Mouse (Mus musculus): ENCODE measurements around the gene Sdf2.
A peak's percentile ranks its signal among the peaks of the same experiment; 100 is the strongest.

Sdf2 gene

GRCm38 (mm10) chr11:78245627-78246317, at the start of gene Sdf2, which contains the start of gene Supt6:
Sdf2 (plus strand) TSS chr11:78245746.
Supt6 (minus strand) TSS chr11:78245987.
- peak; percentile 65 to 82 for DNase-seq

DNA sequence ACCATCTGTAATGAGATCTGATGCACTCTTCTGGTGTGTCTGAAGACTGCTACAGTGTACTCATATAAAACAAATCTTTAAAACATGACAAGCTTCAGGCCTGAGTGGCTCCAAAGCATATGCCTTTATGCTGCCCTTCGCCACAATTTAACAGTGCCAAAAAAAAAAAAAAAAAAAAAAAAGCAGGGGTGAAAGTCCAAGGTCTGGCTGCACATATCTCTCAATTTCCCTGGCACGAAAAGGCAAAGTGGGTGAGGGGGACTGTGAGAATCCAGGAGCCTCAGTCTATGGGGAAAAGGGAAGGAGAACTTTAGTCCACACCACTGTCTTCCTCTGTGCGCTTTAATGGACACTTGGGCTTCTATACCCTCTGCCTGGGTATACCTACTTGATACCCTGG, 43.2 kb upstream of the Sdf2 start:
- no peak for DNase-seq

GRCm38 (mm10) chr11:78204287-78204686, 41.3 kb upstream of the Sdf2 start:
- no peak for DNase-seq

GRCm38 (mm10) chr11:78205361-78206206, 40.0 kb upstream of the Sdf2 start:
- DNase-seq, result no peak

DNA sequence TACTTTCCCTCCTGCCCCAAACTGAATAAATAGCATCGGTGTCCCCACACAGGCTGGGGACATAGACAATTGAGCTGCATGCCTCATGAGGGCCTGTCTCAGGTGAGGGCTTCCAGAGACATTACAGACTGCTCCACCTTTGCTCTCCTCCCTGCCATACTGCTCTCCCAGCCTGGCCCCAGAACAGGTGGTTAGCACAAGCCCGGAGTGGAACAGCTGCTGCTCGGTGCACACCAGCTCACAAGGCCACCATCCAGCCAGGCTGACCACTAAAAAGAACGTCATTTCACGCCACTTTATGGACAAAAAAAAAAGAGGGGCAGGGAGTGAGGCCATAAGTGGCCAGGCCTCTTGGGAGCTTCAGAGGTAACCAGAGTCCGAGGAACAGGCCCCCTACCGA, 38.4 kb upstream of the Sdf2 start:
- DNase-seq, result no peak

DNA sequence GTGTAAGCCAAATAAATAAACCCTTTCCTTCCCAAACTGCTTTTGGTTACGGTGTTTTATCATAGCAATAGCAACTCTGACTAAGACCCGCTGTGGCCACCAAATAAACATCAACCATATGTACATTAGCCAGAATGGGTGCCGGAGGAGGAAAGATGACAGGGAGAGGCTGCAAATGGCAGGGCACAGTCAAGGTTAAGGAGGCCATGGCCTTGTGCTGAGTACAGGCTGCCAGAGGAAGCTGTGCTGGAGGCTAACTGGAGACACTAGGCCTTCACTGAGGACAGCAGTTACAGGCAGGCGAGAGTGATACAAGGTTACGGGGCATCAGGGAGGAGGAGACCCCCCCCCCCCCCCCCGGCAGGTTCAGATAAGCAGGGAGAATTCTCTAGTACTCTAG, 35.7 kb upstream of the Sdf2 start:
- DNase-seq, result no peak

GRCm38 (mm10) chr11:78210615-78211014, 34.9 kb upstream of the Sdf2 start:
- DNase-seq, result no peak

DNA sequence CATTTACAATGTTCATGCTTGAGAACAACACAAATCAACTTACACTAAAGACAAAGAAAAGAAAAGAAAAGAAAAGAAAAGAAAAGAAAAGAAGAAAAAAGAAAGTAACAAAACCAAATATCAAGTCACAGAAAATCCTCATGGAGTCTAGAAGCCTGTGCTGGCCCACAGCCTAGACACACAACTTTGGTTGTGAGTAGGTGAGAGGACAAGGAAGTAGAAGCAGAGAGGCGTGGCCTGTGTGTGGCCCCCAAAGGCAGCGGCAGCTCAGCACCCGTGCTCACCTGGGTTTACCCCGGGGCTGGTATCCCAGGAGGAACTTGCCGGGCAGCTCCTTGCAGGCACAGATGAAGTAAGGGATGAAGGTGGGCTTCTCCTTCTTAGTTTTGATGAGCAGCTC, 34.0 kb upstream of the Sdf2 start:
- DNase-seq, result no peak

GRCm38 (mm10) chr11:78213086-78213817, 32.3 kb upstream of the Sdf2 start:
- DNase-seq, result peak in 1 of 2 experiments; percentile 19

DNA sequence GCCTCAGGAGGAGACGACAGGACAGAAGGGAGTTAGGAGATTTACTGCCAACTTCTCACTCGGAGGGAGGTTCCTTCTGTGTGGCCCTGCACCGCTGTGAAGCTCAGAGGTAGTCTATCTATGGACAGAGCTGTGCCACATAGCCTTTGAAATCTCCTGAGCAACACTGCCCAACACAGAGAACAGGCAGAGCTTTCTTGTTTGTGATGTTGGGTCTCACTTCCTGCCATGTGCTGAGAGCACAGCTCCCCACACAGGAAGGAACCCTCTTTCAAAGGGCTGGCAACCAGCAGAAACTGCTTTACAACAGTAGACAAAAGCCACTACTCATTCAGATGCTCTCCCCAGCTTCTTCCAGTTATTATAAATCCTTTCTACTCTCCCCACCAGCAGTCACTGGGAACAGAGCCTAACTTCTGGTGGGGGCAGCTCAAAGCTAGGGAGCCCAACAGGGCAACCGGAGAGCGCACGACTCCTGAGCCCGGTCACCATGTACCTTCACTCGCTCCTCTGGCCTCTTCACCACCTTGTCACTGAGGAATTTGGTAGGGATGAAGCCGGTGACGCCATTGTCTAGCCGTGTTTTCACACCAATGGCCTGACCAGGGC, 29.7 kb upstream of the Sdf2 start:
- DNase-seq, result peak in 1 of 2 experiments; percentile 29

GRCm38 (mm10) chr11:78223586-78223985, 22.0 kb upstream of the Sdf2 start:
- no peak for DNase-seq

DNA sequence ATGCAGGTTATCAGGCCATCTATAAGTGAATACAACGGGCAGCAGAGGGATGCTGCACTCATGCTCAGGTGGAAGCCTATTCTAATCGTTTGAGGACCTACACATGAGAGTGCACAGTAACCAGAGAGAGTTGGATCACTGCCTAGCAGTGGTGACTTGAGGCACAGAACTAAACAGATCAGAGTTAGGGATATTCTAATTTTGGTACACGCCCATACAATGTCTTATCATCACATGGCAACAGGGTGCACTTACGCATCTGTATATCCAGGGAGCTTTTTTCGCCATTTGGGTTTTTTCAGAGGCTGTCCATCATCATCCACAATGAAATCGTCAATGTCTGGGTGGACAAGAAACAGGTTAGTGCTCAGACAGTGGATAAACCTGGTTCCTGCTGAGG, 14.0 kb upstream of the Sdf2 start:
- no peak for DNase-seq

DNA sequence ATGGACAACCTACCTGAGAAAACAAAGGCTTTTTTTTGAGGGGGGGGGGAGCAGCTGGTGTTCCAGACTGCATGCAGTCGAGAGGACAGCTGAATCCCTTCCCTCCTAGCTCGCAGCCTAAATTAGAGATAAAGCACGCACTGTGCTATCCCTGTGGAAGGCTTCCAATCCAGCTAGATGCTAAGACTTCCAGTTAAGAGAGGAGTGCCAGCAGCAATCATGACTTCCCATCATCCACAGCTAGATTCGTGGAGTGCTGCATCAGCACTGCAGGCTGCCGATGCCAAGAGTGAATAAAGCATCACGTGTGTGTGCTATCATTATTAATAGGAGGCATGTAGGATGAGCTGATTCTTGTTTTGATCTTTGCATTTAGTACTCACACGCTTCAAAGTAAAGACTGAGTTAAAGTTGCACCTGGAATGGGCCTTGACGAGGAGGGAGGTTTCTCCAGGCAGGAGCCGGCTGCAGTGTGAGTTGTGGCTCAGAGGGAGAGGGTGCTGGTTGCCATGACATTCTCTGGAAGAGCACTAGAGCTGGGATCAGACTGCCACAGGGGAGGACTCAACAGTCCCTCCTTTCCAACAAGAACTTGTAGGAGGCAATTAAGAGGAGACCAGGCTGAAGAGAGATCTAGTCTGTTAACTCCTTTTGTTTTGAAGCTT, 5.2 kb upstream of the Sdf2 start:
- DNase-seq, result no peak

DNA sequence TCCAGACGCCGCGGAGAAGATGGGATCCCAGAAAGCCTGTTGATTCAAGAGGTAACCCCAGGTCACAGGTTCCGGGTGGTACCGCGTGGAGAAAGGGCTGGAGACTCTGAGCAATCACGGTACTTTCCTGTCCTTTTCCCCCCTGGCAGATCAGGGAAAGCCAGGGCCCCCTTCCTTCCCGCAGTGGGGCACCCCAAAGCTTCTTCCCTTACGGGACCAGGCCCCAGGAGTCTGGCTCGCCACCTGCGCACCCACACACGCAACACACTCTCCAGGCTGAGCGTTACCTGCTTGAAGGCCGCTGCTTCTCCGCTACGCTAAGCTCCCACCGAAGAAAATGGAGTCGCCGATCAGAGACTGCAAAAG, 302 bp upstream of the Sdf2 start:
- DNase-seq, result no peak

DNA sequence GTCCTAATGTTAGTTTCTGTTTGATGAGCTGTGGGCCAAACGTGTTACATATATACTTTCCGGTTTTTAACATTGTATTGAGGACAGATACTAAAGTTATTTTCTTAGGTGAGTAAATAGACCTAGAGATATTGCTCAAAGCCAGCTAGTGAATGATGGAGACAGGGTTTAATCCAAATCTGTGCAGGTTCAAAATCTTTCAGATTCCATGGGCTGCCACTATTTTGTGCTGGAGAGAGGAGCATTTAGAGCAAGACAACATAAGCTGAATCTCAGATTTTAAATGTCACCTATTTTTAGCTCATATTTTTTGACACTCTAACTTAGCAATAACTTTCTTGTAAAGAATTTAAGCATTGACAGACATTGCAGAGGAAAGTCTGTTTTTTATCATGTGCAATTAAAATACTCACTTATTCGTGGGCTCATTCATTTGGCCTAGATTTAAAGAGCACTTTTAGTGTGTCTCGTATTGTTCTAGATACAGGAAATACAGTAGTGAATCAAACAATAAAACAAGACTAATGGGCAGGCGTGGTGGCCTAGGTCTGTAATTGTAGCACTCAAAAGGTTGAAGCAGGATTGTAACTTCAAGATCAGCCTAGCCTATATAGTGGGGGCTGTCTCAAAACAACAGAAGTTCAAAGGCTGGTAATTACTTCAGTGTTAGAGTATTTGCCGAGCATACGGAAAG, 919 bp downstream of the Sdf2 start:
- DNase-seq, result no peak

GRCm38 (mm10) chr11:78247012-78247348, 1.4 kb downstream of the Sdf2 start:
- no peak for DNase-seq

DNA sequence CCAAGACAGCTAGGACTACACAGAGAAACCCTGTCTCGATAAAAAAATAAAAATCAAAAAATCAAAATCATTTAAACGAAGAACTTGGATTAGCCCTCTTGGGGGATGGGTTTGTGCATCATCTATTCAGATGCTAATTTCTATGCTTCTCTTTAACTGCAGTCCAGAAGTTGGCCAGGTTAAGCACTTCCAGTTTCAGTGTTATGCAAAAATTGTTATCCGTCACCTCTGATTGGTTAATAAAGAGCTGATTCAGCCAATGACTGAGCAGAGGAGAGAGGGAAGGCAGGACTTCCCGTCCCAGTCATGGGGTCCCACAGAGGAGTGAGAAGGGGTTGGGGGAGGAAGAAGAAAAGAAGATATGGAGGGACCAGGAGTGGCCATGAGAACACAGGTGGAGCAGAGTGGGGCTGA, 2.2 kb downstream of the Sdf2 start:
- no peak for DNase-seq

DNA sequence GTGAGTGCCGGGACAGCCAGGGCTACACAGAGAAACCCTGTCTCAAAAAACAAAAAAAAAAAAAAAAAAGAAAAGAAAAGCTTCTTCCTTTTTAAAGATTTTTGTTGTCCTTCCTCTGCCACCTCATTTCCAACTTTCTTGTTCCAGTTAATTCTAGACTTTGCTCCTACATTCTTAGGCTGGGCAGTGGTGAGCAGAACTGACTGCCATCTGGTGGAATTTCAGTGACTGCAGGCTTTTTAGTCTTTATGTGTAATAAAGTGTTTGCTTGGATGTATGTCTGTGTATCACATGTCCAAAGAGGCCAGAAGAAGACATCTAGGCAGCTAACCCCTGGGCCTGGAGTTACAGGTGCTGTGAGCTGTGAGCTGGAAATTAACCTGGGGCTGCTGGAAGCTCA, 11.1 kb downstream of the Sdf2 start:
- DNase-seq, result no peak

DNA sequence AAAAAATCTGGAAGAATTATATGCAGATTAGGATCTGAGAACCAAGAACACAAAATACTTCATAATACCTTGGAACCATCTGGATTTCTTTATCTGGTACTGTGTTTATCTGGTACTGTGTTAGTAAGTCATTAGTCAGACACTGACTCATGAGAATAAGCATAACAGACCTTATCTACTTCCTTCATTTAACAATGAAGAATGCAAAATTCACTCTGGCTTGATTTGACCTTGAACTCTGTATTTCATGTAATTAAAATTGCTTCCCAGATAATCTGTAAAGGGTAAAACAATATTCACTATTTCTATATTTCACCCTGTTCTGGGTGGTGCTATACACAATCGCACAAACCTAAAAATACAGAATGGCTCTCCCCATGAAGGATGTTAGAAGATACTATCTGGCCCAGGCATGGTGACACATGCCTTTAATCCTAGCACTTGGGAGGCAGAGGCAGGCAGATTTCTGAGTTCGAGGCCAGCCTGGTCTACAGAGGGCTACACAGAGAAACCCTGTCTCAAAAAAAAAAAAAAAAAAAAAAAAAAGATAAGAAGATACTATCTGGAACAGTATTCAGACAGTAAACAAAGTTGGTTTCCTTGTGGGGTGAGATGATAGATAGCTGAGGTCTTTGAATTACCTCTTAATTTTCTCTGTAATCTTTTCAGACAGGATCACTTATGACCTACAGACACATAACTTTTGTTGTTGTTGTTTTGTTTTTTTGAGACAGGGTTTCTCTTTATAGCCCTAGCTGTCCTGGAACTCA, 15.1 kb downstream of the Sdf2 start:
- DNase-seq, result no peak

- peak; percentile 86 to 89 for DNase-seq
These were observed 16.1 kb downstream of the Sdf2 start, which contains the start of gene 2610507B11Rik for GRCm38 (mm10) chr11:78261380-78262352. 2610507B11Rik (plus strand) TSS chr11:78261752.
